Mouse (Mus musculus) left cerebral cortex, postnatal 36 days (tissue): ENCODE data around the gene Gm26602. TPM values are rescaled to one million over a fixed set of nuclear protein-coding genes. Genes with fewer than 3 reads are reported as not detected.
A peak's percentile ranks its signal among the peaks of the same experiment; 100 is the strongest.

ENCODE experiments used
- DNase-seq, 2 experiments: peaks; one replicate each; pipeline ENCODE4 v3.0.0; 2021 to 2022; ENCODE audit warnings: low spot score in 2 of 2, mixed read lengths in 1 of 2
- intact Hi-C: fragments of 180-260 bp; cut with DNase I; formaldehyde crosslinking; loops from one replicate; pipeline ENCODE4 v1.15.1; 2025
- total RNA-seq, 2 experiments: library from RNA; stranded (reverse); gene quantifications; 2 replicates each; pipeline ENCODE4 v1.2.3; 2021

The Gm26602 gene
- total RNA-seq, 2 experiments from 2014 or later = not detected

GRCm38 (mm10) chr10:79928030-79928694 lies 17.5 kb downstream of the Gm26602 start:
- intact Hi-C loops = no loop called here
- no peak for DNase-seq

GRCm38 (mm10) chr10:79928907-79929701 lies 18.4 kb downstream of the Gm26602 start:
- DNase-seq = no peak
- intact Hi-C loops = no loop called here

- intact Hi-C loops = no loop called here
- no peak for DNase-seq
Observed at GRCm38 (mm10) chr10:79929967-79930825, 19.5 kb downstream of the Gm26602 start.

DNA sequence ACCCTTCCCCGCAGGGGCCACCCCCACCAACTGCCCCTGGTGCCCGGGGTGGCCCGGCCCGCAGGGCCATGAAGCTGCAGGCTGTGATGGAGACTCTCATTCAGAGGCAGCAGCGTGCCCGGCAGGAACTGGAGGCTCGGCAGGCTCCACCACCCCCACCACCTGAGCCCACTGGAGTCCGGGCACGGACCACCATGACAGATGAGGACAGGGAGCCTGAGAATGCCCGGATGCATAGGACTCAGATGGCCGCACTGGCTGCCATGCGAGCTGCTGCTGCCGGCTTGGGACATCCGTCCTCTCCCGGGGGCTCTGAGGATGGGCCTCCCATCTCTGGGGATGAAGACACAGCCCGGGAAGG lies 20.1 kb downstream of the Gm26602 start:
- DNase-seq = no peak
- intact Hi-C loops = no loop called here

- DNase-seq = no peak
- intact Hi-C loops = no loop called here
Observed at GRCm38 (mm10) chr10:79931797-79932196, 21.1 kb downstream of the Gm26602 start.

DNA sequence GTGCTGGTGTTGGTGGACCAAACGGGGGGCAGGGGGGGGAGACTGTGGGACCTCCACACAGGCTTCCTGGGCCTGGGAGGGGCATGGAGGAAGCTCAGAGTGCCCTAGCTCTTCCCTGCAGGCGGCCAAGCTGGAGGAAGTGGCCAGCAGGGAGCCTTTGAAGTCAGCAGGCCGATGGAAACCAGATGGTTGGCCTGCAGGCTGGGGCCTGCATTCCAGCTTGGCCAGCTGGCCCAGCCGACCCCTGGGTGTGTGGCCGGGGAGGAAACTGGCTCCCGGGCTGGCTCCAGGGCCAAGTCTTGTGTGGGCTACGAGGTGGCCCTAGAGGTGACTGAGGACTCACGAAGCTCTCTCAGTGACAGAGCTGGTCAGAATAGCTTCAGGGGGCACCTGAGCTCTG lies 22.1 kb downstream of the Gm26602 start:
- intact Hi-C loops = no loop called here
- no peak for DNase-seq

- intact Hi-C loops = no loop called here
- no peak for DNase-seq
Observed at GRCm38 (mm10) chr10:79933145-79933679, 22.6 kb downstream of the Gm26602 start.

DNA sequence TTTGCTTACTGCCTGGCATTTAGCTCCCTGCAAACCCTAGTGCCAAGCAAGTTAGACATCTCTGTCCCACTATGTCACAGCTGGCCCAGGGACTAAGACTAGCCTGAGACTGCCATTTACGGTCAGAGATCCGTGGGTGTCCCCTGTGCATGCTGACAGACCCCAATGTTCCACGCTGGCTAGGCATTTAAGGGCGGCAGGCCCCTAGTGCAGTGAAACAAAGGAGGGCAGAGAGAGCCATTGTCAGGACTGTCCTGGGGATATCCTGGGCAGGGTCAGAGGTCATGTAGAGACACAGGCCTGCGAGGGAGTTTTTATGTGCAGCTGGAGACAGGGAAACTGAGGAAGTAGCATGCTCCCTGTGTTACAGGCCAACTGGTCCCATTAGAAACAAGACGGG lies 23.2 kb downstream of the Gm26602 start:
- DNase-seq = no peak

GRCm38 (mm10) chr10:79934272-79934721 lies 23.6 kb downstream of the Gm26602 start:
- intact Hi-C loops = no loop called here
- peak; percentile 60 to 65 for DNase-seq

More for the DNA sequence above, 23.2 kb downstream of the Gm26602 start:
- intact Hi-C loops = no loop called here

DNA sequence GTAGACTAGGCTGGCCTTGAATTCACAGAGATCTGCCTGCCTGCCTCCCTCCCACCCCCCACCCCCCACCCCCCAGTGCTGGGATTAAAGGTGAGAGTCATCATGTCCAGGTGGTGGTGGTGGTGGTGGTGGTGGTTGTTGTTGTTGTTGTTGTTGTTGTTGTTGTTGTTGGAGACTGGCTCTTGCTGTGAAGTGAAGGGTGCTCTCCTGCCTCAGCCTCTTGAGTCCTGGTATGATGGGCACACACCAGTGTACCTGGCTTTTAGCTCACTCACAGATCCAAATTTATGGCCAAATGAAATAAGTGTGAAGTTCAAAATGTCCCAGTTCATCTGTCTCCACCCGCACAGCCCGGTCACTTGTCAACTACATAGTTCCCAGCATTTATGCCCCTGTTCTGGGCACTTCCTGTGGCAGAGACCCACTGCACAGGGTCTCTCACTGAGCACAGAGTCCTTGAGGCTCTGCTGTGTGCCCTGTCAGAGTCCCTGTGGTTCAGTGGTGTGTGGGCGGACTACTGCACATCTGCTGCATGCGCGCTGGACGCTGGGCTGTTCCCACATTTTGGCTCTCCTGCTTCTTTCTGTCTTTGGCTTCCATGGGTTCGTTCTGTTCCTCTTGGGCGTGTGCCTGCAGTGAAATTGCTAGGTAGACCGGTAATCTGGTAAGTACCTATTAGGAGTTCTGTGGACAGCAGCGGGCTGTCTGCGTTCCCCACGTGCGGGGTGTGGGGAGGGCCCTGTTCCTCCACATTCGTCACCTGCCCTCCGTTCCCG lies 24.3 kb downstream of the Gm26602 start:
- intact Hi-C loops = no loop called here

DNA sequence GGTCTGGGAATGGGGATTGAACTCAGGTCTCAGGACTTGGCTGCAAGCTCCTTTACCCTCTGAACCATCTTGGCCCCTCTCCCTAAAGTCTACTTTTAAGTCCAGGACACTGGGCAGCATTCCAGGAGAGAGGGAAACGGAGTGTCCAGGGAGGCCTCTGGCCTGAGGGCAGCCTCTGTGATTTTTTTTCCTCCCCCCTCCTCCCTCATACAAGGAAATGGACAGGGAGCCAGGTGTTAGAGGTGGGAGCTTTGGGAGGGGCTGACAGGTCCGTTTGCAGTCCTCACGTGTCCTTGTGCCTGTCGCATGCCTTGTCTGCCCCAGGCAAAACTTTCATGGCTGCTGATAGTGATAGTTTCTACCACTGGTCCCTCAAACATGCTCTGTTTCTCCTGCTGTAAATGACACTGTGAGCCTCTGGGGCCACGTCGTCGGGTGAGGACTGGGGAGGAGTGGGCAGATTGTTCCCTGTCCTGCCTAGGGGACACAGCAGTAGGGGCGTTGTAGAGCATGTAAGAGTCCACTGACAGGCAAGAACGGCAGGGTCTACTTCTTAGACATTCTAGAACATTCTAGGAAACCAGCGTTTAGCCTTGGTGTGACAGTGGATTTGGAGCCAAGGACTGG lies 25.7 kb downstream of the Gm26602 start:
- intact Hi-C loops = no loop called here
- DNase-seq = no peak

More for the DNA sequence above, 24.3 kb downstream of the Gm26602 start:
- no peak for DNase-seq

- intact Hi-C loops = no loop called here
- DNase-seq = no peak
Observed at GRCm38 (mm10) chr10:79936911-79937441, 26.3 kb downstream of the Gm26602 start.

- no peak for DNase-seq
- intact Hi-C loops = no loop called here
Observed at GRCm38 (mm10) chr10:79937775-79938526, 27.3 kb downstream of the Gm26602 start.

DNA sequence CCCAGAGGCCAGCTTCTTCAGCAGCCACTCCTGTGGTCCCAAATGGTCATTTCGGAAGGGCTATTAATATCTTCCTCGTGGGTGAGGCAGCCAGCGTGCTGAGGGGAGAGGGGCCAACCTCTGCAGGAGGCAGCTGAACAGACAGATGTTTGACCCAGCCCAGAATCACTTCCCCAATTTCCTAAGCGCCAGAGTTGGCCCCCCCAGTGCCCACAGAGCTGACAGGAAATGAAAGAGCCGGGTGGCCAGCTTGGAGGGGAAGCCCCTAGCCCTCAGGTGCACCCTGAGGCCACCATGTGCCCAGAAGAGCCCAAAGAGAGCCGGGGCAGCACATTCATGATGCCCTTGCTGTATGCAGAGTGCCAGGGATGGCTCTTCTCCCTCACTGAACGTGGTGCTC lies 30.1 kb downstream of the Gm26602 start:
- intact Hi-C loops = no loop called here
- no peak for DNase-seq

GRCm38 (mm10) chr10:79942988-79943387 lies 32.3 kb downstream of the Gm26602 start:
- no peak for DNase-seq
- intact Hi-C loops = no loop called here

DNA sequence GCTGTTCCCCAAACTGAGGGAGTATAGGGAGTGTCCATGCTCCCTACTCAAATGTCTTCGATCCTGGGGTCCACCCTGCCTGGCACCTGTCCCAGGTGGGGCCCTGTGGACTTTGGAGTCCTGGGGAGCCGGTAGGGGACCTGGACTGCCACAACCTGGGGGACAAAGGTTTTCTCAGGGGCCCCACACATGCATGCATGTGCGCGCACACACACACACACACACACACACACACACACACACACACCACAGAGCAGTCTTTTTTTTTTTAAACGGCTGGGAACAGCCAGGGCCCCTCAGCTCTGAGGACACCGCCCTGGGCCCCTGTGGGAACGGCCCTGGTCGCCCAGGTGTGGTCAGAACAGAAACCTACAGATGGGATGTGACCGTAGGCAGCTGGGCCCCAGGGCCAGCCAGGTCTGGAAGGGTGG lies 32.8 kb downstream of the Gm26602 start:
- DNase-seq = no peak
- intact Hi-C loops = no loop called here

DNA sequence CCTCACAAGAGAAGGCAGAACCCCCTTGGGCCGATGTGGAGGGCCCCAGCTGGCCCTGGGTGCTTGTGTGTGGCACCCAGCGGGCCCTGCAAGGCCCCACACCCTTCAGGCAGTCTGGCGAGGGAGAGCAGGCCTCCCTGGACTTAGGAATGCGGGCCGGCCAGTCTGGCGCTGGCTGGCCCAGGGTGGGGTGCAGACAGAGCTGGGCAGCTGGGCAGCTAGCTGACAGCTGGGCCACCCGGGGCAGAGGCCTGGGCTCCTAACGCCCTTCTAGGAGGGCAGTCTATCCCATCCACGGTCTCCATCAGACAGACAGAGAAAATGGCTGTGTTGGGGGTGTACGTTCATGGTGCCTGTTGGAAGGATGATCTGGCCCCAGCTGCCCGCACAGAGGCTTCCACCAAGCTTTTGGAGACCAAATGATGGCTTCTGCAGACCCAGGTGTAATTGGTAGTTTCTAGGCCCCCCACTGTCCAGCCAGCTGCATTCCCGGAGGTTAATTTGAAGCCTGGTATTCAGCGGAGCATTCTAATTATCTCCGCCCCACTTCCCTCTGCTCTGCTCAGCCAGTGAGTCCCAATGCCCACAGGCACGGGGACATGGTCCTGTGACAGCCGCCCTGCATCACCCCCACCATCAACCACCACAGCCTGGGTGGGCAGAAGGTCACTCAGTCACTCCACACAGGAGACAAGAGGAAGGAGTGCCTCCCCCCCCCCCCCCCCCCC lies 35.0 kb downstream of the Gm26602 start:
- intact Hi-C loops = no loop called here
- no peak for DNase-seq
